Mouse (Mus musculus): Measurements from ENCODE around the gene Arfgap3.

GRCm38 (mm10) chr15:83348747-83349146, 1.3 kb downstream of the Arfgap3 start:
- no peak for TF ChIP-seq POLR2A (IDR thresholded peaks at IDR 0.05; ENCODE audit: borderline replicate concordance, insufficient read depth, low read length)
- no peak for TF ChIP-seq CTCF (IDR thresholded peaks at IDR 0.05; ENCODE audit: borderline replicate concordance, insufficient read depth, low read depth, low read length)

All from cerebellum, adult 2 months (tissue).